Mouse (Mus musculus) heart, embryonic 15.5 days (tissue): ENCODE data around the gene Ncbp3. TPM values are rescaled to one million over a fixed set of nuclear protein-coding genes. Genes with fewer than 3 reads are reported as not detected.

Experiments used
- ATAC-seq: fragments of 200-750 bp; cut with Nextera tagmentation; replicated peaks from 2 replicates; pipeline ENCODE4 v1.8.0; 2017; ENCODE audit warnings: low read depth, moderate TSS enrichment; ENCODE audit not compliant: insufficient number of reproducible peaks, insufficient read depth, low FRiP score
- H3K27ac ChIP-seq: fragments of 300-500 bp; sonication (generic); 2 replicates; pipeline ENCODE4 v1.5.1; 2015; ENCODE audit warnings: mild to moderate bottlenecking, inconsistent platforms
- H3K27me3 ChIP-seq: fragments of 300-500 bp; sonication (generic); 2 replicates; pipeline ENCODE4 v1.6.1; 2015; ENCODE audit warnings: inconsistent platforms
- H3K36me3 ChIP-seq: fragments of 300-500 bp; sonication (generic); 2 replicates; pipeline ENCODE4 v1.6.1; 2015; ENCODE audit warnings: mild to moderate bottlenecking, inconsistent platforms
- H3K4me1 ChIP-seq: fragments of 300-500 bp; sonication (generic); replicated peaks from 2 replicates; pipeline ENCODE4 v1.6.1; 2015; ENCODE audit warnings: inconsistent platforms
- H3K4me2 ChIP-seq: fragments of 300-500 bp; sonication (generic); 2 replicates; pipeline ENCODE4 v1.6.1; 2015; ENCODE audit warnings: inconsistent platforms, mild to moderate bottlenecking, moderate library complexity
- H3K4me3 ChIP-seq: fragments of 300-500 bp; sonication (generic); 2 replicates; pipeline ENCODE4 v1.5.1; 2015; ENCODE audit warnings: mild to moderate bottlenecking, inconsistent platforms
- H3K9ac ChIP-seq: fragments of 300-500 bp; sonication (generic); 2 replicates; pipeline ENCODE4 v1.6.1; 2015; ENCODE audit warnings: mild to moderate bottlenecking, inconsistent platforms
- H3K9me3 ChIP-seq: fragments of 300-500 bp; sonication (generic); replicated peaks from 2 replicates; pipeline ENCODE4 v1.6.1; 2016; ENCODE audit warnings: inconsistent platforms
- WGBS: fragments of 180-500 bp; shearing (Covaris S2); methylation state at CpG from one replicate; pipeline ENCODE4 v1.1.7; 2015; ENCODE audit warnings: mixed read lengths; 5-methylcytosine and 5-hydroxymethylcytosine counted together
- polyA plus RNA-seq: library from polyadenylated mRNA; unstranded; fragments of >200 nt; fragmentation: Nextera tagmentation; extraction: Ambion mirVana; gene quantifications from 2 replicates; pipeline ENCODE4 v1.2.1, GENCODE M21; 2015

Gene Ncbp3
- polyA plus RNA-seq, 1 experiment from 2014 or later = 9.5 TPM

GRCm38 (mm10) chr11:73061413-73061812, 13.8 kb downstream of the Ncbp3 start:
- ATAC-seq = 0 out of 2 replicates have a peak, but pooled peaks have one; percentile 31
- no peak overlapping the region for H3K4me3 ChIP-seq
- H3K9me3 ChIP-seq = no peaks in the 10 kb centered on the region
- no peaks in the 10 kb centered on the region for H3K27me3 ChIP-seq
- H3K4me2 ChIP-seq = no peak overlapping the region
- 51% methylated on average over 3 of the region's 3 CpGs for WGBS
- H3K9ac ChIP-seq = no peak overlapping the region
- H3K27ac ChIP-seq = peak overlapping the region; percentile 56
- H3K4me1 ChIP-seq = peaks cover 10% of the 10 kb centered on the region
- peaks cover 25% of the 10 kb centered on the region; the same call in 1 of the 2 replicates for H3K36me3 ChIP-seq

- no peaks in the 10 kb centered on the region for H3K9me3 ChIP-seq
- no peak overlapping the region for H3K4me2 ChIP-seq
- no peak overlapping the region for H3K27ac ChIP-seq
- H3K9ac ChIP-seq = no peak overlapping the region
- H3K36me3 ChIP-seq = peaks cover 74% of the 10 kb centered on the region
- 81% methylated on average over 3 of the region's 3 CpGs for WGBS
- ATAC-seq = no peak
- no peaks in the 10 kb centered on the region for H3K27me3 ChIP-seq
- no peak overlapping the region for H3K4me3 ChIP-seq
- H3K4me1 ChIP-seq = no peaks in the 10 kb centered on the region
Measured at GRCm38 (mm10) chr11:73071839-73072238, 24.3 kb downstream of the Ncbp3 start.

- Histone ChIP-seq H3K27me3 (no peaks in the 10 kb centered on the region), H3K9ac (no peak overlapping the region), H3K9me3 (no peaks in the 10 kb centered on the region), H3K4me1 (no peaks in the 10 kb centered on the region), H3K36me3 (peaks cover 73% of the 10 kb centered on the region), H3K4me3 (no peak overlapping the region), H3K4me2 (no peak overlapping the region), H3K27ac (no peak overlapping the region)
- ATAC-seq = no peak
- WGBS = 87% methylated on average over 4 of the region's 4 CpGs
Measured at GRCm38 (mm10) chr11:73076295-73076694, 28.7 kb downstream of the Ncbp3 start.

- peaks cover 75% of the 10 kb centered on the region for H3K36me3 ChIP-seq
- 59% methylated on average over 4 of the region's 4 CpGs for WGBS
- no peak for ATAC-seq
Measured at GRCm38 (mm10) chr11:73076733-73077132, 29.1 kb downstream of the Ncbp3 start.

GRCm38 (mm10) chr11:73077211-73077720, 29.7 kb downstream of the Ncbp3 start:
- H3K27ac ChIP-seq = no peak overlapping the region
- 85% methylated on average over 6 of the region's 6 CpGs for WGBS
- no peaks in the 10 kb centered on the region for H3K27me3 ChIP-seq
- no peaks in the 10 kb centered on the region for H3K9me3 ChIP-seq
- H3K4me3 ChIP-seq = no peak overlapping the region
- no peaks in the 10 kb centered on the region for H3K4me1 ChIP-seq
- ATAC-seq = no peak
- H3K36me3 ChIP-seq = peaks cover 80% of the 10 kb centered on the region
- no peak overlapping the region for H3K4me2 ChIP-seq
- no peak overlapping the region for H3K9ac ChIP-seq

More at GRCm38 (mm10) chr11:73076733-73077132, 29.1 kb downstream of the Ncbp3 start:
- Histone ChIP-seq H3K9ac (no peak overlapping the region), H3K4me3 (no peak overlapping the region), H3K9me3 (no peaks in the 10 kb centered on the region), H3K27me3 (no peaks in the 10 kb centered on the region), H3K4me2 (no peak overlapping the region), H3K27ac (no peak overlapping the region), H3K4me1 (no peaks in the 10 kb centered on the region)

- no peak overlapping the region for H3K4me3 ChIP-seq
- H3K9ac ChIP-seq = no peak overlapping the region
- H3K4me2 ChIP-seq = no peak overlapping the region
- H3K4me1 ChIP-seq = no peaks in the 10 kb centered on the region
- H3K9me3 ChIP-seq = no peaks in the 10 kb centered on the region
- no peak for ATAC-seq
- no peak overlapping the region for H3K27ac ChIP-seq
- no peaks in the 10 kb centered on the region for H3K27me3 ChIP-seq
- WGBS = 89% methylated on average over 8 of the region's 8 CpGs
- H3K36me3 ChIP-seq = peaks cover 73% of the 10 kb centered on the region
Measured at GRCm38 (mm10) chr11:73078615-73079014, 31.0 kb downstream of the Ncbp3 start.

GRCm38 (mm10) chr11:73080306-73080705, 32.7 kb downstream of the Ncbp3 start:
- no peak for ATAC-seq
- 76% methylated on average over 3 of the region's 3 CpGs for WGBS
- no peak overlapping the region for H3K4me3 ChIP-seq

GRCm38 (mm10) chr11:73084303-73084702, 36.7 kb downstream of the Ncbp3 start:
- H3K4me3 ChIP-seq = no peak overlapping the region
- H3K4me1 ChIP-seq = peaks cover 33% of the 10 kb centered on the region
- H3K9ac ChIP-seq = no peak overlapping the region
- no peaks in the 10 kb centered on the region for H3K27me3 ChIP-seq
- H3K36me3 ChIP-seq = peaks cover 30% of the 10 kb centered on the region
- peak overlapping the region; percentile 32 for H3K27ac ChIP-seq
- ATAC-seq = no peak
- 58% methylated on average over 6 of the region's 6 CpGs for WGBS
- no peak overlapping the region for H3K4me2 ChIP-seq
- H3K9me3 ChIP-seq = no peaks in the 10 kb centered on the region

More at GRCm38 (mm10) chr11:73080306-73080705, 32.7 kb downstream of the Ncbp3 start:
- Histone ChIP-seq H3K9ac (no peak overlapping the region), H3K27ac (no peak overlapping the region), H3K4me2 (no peak overlapping the region), H3K4me1 (peaks cover 9% of the 10 kb centered on the region), H3K27me3 (no peaks in the 10 kb centered on the region), H3K36me3 (peaks cover 59% of the 10 kb centered on the region), H3K9me3 (no peaks in the 10 kb centered on the region)

GRCm38 (mm10) chr11:73084804-73085231, 37.2 kb downstream of the Ncbp3 start:
- Histone ChIP-seq H3K27ac (peak overlapping the region; percentile 32), H3K4me1 (peaks cover 33% of the 10 kb centered on the region), H3K4me3 (no peak overlapping the region), H3K4me2 (no peak overlapping the region), H3K27me3 (no peaks in the 10 kb centered on the region), H3K9ac (no peak overlapping the region), H3K36me3 (peaks cover 26% of the 10 kb centered on the region), H3K9me3 (no peaks in the 10 kb centered on the region)
- 58% methylated on average over 10 of the region's 10 CpGs for WGBS
- no peak for ATAC-seq

GRCm38 (mm10) chr11:73085391-73085790, 37.8 kb downstream of the Ncbp3 start:
- no peaks in the 10 kb centered on the region for H3K27me3 ChIP-seq
- WGBS = 36% methylated on average over 7 of the region's 7 CpGs
- H3K4me3 ChIP-seq = no peak overlapping the region
- peak overlapping the region; percentile 32 for H3K27ac ChIP-seq
- no peak overlapping the region for H3K4me2 ChIP-seq
- ATAC-seq = no peak
- H3K9me3 ChIP-seq = no peaks in the 10 kb centered on the region
- no peak overlapping the region for H3K9ac ChIP-seq
- H3K36me3 ChIP-seq = peaks cover 24% of the 10 kb centered on the region
- peaks cover 33% of the 10 kb centered on the region for H3K4me1 ChIP-seq

- H3K27me3 ChIP-seq = no peaks in the 10 kb centered on the region
- no peak overlapping the region for H3K4me3 ChIP-seq
- no peak overlapping the region for H3K9ac ChIP-seq
- H3K36me3 ChIP-seq = no peaks in the 10 kb centered on the region; the same call in 1 of the 2 replicates
- H3K4me1 ChIP-seq = peaks cover 33% of the 10 kb centered on the region
- no peaks in the 10 kb centered on the region for H3K9me3 ChIP-seq
- 52% methylated on average over 6 of the region's 6 CpGs for WGBS
- H3K4me2 ChIP-seq = no peak overlapping the region
- no peak for ATAC-seq
- no peak overlapping the region for H3K27ac ChIP-seq
Measured at GRCm38 (mm10) chr11:73087700-73088480, 40.3 kb downstream of the Ncbp3 start.

GRCm38 (mm10) chr11:73090283-73090682, 42.7 kb downstream of the Ncbp3 start, which contains the start of gene Itgae:
Itgae (plus strand) TSS chr11:73090583.
- Histone ChIP-seq H3K4me2 (no peak within 1 kb of the TSS), H3K27ac (no peak within 1 kb of the TSS), H3K9ac (no peak within 1 kb of the TSS), H3K4me3 (no peak within 1 kb of the TSS), H3K9me3 (no peaks in the 10 kb centered on the region), H3K36me3 (no peaks in the 10 kb centered on the region), H3K27me3 (no peaks in the 10 kb centered on the region), H3K4me1 (peaks cover 24% of the 10 kb centered on the region)
- 63% methylated on average over 4 of the region's 4 CpGs for WGBS
- ATAC-seq = no peak
